Mouse (Mus musculus): Measurements from ENCODE around the gene Mrpl47. TPM values are rescaled to one million over a fixed set of nuclear protein-coding genes. Genes with fewer than 3 reads are reported as not detected.
"Not testable (repeated sequence)": the region's sequence is repeated elsewhere in the genome, so short reads cannot be mapped to it uniquely, and the experiment has no call there.

The Mrpl47 gene
- polyA plus RNA-seq, 1 experiment from 2014 or later = 41.2 TPM

DNA sequence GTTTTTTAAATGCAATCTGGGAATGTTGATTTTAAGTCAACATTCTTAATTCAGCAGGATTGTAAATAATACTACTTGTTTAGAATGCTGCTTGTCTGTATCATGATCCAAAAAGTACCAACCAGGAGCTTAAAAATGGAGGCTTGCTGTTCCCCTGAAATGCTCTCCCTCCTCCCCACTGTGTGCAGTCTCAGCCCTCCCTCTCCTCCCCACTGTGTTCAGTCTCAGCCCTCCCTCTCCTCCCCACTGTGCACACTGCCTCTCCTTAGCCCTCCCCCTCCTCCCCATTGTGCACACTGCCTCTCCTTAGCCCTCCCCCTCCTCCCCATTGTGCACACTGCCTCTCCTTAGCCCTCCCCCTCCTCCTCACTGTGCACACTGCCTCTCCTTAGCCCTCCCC, 8.0 kb upstream of the Mrpl47 start:
- not testable (repeated sequence) for H3K4me2 ChIP-seq; H3K9me3 ChIP-seq (replicated peaks; ENCODE audit: control insufficient read depth, low read length); H3K9ac ChIP-seq (ENCODE audit: low read depth, low read length); H3K27me3 ChIP-seq (ENCODE audit: control insufficient read depth, insufficient read depth, low read length); H3K4me3 ChIP-seq (ENCODE audit: low read depth, low read length); H3K27ac ChIP-seq (ENCODE audit: low read depth, low read length); ATAC-seq (replicated peaks; ENCODE audit: insufficient number of reproducible peaks, low FRiP score, low TSS enrichment); H3K4me1 ChIP-seq (ENCODE audit: control insufficient read depth, insufficient read depth, low read length)
- peaks cover 31% of the 10 kb centered on the region for H3K36me3 ChIP-seq (ENCODE audit: control insufficient read depth, insufficient read depth, low read length)

DNA sequence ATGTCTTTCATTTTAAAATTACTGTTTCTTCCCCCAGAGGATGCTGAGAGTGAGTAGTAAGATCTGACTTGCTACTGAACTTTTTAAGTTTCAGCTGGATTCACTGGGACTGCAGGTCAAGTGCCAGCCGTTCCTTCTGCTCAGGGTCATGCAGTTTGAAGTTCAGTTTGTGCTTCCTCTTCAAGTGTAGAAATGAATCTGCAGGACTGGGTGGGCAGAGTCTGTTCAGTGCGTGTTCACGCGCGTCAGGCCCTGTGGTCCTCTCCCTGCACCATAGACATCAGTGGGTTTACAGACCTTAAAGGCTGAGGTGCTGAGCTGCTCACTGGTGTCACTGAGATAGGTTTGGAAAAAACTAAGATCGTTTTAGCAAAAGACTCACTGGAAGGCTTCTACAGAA, 7.6 kb upstream of the Mrpl47 start:
- 0 out of 2 replicates have a peak, but pooled peaks cover 2% of the 10 kb centered on the region for H3K9me3 ChIP-seq (replicated peaks; ENCODE audit: control insufficient read depth, low read length)
- H3K4me2 ChIP-seq = no peak overlapping the region
- 88% methylated on average over 6 of the region's 6 CpGs for WGBS (ENCODE audit: insufficient replicate concordance)
- H3K9ac ChIP-seq (ENCODE audit: low read depth, low read length) = no peak overlapping the region
- no peaks in the 10 kb centered on the region for H3K27me3 ChIP-seq (ENCODE audit: control insufficient read depth, insufficient read depth, low read length)
- H3K36me3 ChIP-seq (ENCODE audit: control insufficient read depth, insufficient read depth, low read length) = peaks cover 30% of the 10 kb centered on the region
- H3K4me3 ChIP-seq (ENCODE audit: low read depth, low read length) = no peak overlapping the region
- H3K27ac ChIP-seq (ENCODE audit: low read depth, low read length) = no peak overlapping the region
- no peaks in the 10 kb centered on the region for H3K4me1 ChIP-seq (ENCODE audit: control insufficient read depth, insufficient read depth, low read length)
- ATAC-seq (replicated peaks; ENCODE audit: insufficient number of reproducible peaks, low FRiP score, low TSS enrichment) = no peak

DNA sequence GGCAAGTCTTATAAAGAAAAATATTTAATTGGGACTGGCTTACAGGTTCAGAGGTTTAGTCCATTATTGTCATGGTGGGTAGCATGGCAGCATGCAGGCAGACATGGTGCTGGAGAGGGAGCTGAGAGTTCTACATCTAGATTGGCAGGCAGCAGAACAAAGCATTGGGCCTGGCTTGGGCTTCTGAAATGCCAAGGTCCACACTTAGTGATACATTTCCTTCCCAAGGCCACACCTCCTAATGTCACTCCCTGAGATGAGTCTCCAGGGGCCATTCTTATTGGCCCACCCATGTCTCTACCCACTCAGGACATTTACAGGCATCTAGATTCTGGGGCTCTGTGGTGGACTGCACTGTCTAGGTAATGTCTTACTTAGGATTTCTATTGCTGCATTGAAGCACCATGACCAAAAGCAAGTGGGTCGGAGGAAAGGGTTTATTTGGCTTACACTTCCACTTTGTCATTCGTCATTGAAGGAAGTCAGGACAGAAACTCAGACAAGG, 4.9 kb upstream of the Mrpl47 start:
- Histone ChIP-seq H3K4me3 (ENCODE audit: low read depth, low read length) (no peak overlapping the region), H3K4me2 (no peak overlapping the region), H3K27ac (ENCODE audit: low read depth, low read length) (no peak overlapping the region), H3K36me3 (ENCODE audit: control insufficient read depth, insufficient read depth, low read length) (peaks cover 15% of the 10 kb centered on the region), H3K27me3 (ENCODE audit: control insufficient read depth, insufficient read depth, low read length) (no peaks in the 10 kb centered on the region), H3K9me3 (replicated peaks; ENCODE audit: control insufficient read depth, low read length) (0 out of 2 replicates have a peak, but pooled peaks cover 2% of the 10 kb centered on the region), H3K9ac (ENCODE audit: low read depth, low read length) (no peak overlapping the region), H3K4me1 (ENCODE audit: control insufficient read depth, insufficient read depth, low read length) (peaks cover 9% of the 10 kb centered on the region)
- ATAC-seq (replicated peaks; ENCODE audit: insufficient number of reproducible peaks, low FRiP score, low TSS enrichment) = no peak
- 70% methylated on average over 2 of the region's 2 CpGs for WGBS (ENCODE audit: insufficient replicate concordance)

DNA sequence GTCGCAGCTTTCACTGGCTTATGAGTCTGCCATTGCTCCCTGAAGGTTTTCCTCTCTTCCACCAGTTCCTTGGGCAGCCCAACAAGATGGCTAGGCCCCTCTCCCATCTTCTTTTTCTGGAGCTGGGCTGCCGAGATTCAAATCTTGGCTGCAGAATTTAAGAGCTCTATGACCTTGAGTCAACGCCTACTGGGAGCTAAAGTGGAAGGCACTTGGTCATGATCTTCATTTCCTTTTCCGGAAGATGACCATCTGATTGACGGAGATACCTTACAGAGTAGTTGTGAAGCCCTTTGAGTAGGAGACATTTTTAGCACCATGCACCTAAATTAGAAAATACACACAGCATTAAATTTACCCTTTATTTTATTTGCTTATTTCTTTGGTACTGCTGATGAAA, 1.1 kb upstream of the Mrpl47 start:
- Histone ChIP-seq H3K4me2 (peak overlapping the region; percentile 85), H3K9ac (ENCODE audit: low read depth, low read length) (no peak overlapping the region), H3K4me3 (ENCODE audit: low read depth, low read length) (0 out of 2 replicates have a peak overlapping the region, but pooled peaks have one; percentile 18), H3K36me3 (ENCODE audit: control insufficient read depth, insufficient read depth, low read length) (peaks cover under 1% of the 10 kb centered on the region; the same call in 1 of the 2 replicates), H3K9me3 (replicated peaks; ENCODE audit: control insufficient read depth, low read length) (no peaks in the 10 kb centered on the region), H3K27me3 (ENCODE audit: control insufficient read depth, insufficient read depth, low read length) (no peaks in the 10 kb centered on the region), H3K4me1 (ENCODE audit: control insufficient read depth, insufficient read depth, low read length) (peaks cover 9% of the 10 kb centered on the region), H3K27ac (ENCODE audit: low read depth, low read length) (no peak overlapping the region)
- WGBS (ENCODE audit: insufficient replicate concordance) = 84% methylated on average over 5 of the region's 5 CpGs
- no peak for ATAC-seq (replicated peaks; ENCODE audit: insufficient number of reproducible peaks, low FRiP score, low TSS enrichment)

DNA sequence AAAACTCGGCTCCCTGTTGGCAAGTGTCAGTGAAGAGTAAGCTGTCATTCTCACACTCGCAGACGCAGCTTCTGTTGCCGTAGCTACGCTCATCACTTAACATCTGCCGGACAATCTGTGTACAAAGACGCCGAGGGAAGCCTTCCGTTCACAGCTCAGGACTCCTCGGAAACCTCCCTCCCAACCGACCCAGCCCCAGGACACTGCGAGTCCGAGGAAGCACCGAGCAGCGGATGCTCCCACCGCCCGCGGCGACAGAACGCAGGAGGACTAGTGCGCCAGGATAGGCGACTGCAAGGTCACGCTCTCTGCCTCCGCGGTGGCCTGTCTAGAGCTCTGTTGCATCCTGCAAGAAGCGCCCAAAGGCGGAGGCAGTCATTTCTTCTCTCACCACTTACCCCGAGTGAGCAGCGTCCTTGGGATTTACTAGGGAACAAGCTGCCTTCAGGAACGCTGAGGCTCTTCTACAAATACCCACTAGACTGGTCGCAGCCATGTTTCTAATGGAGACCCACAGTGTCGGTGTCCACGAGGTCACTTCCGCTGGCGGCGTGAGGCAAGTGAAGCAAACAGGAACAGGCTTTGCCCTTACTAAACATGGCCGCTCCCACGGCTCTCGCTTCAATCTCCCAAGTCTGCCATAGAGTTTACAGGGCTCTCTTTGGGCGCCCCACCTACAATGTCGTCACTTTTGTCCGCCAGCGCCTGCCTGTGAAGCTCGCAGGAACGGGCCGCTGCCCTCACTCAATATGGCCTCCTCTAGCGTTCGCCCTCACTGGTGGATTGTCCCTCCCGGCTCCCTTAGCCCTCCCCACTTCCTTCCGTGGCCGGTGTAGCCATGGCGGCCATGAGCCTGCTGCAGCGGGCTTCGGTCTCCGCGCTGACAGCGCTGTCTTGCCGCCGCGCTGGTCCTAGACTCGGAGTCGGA, 897 bp downstream of the Mrpl47 start, which contains the start of gene Ndufb5:
TSS of gene Ndufb5 (plus strand) at position 747 of the 928 bp plus-strand sequence.
- Histone ChIP-seq H3K27ac (ENCODE audit: low read depth, low read length) (peak within 1 kb of the TSS; percentile 80), H3K9ac (ENCODE audit: low read depth, low read length) (peak within 1 kb of the TSS; percentile 93), H3K27me3 (ENCODE audit: control insufficient read depth, insufficient read depth, low read length) (no peaks in the 10 kb centered on the region), H3K4me3 (ENCODE audit: low read depth, low read length) (peak within 1 kb of the TSS; percentile 97), H3K4me1 (ENCODE audit: control insufficient read depth, insufficient read depth, low read length) (peaks cover 9% of the 10 kb centered on the region), H3K9me3 (replicated peaks; ENCODE audit: control insufficient read depth, low read length) (no peaks in the 10 kb centered on the region), H3K36me3 (ENCODE audit: control insufficient read depth, insufficient read depth, low read length) (peaks cover 1% of the 10 kb centered on the region), H3K4me2 (peak within 1 kb of the TSS; percentile 85)
- under 1% methylated on average over 62 of the region's 62 CpGs for WGBS (ENCODE audit: insufficient replicate concordance)
- peak; percentile 97 for ATAC-seq (replicated peaks; ENCODE audit: insufficient number of reproducible peaks, low FRiP score, low TSS enrichment)

DNA sequence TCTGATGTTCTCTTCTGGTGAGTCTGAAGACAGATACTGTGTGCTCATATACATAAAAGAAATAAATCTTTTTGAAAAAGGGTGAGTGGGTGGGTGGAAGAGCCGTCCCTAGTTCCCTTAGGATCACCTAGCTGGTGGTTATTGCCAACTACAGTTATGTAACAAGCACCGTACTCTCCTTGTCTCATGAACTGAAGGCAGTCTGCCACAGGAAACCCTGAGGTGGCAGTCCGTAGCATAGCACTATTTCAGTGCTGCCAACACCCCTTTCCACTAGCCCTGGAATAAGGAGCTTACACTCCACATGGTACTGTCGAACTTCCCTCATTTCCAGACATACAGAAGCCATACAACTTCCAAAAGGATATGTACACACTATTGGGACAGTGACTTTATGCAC, 9.5 kb downstream of the Mrpl47 start:
- no peaks in the 10 kb centered on the region for H3K4me1 ChIP-seq (ENCODE audit: control insufficient read depth, insufficient read depth, low read length)
- no peaks in the 10 kb centered on the region for H3K27me3 ChIP-seq (ENCODE audit: control insufficient read depth, insufficient read depth, low read length)
- H3K4me3 ChIP-seq (ENCODE audit: low read depth, low read length) = no peak overlapping the region
- H3K27ac ChIP-seq (ENCODE audit: low read depth, low read length) = no peak overlapping the region
- 88% methylated on average over 4 of the region's 4 CpGs for WGBS (ENCODE audit: insufficient replicate concordance)
- H3K4me2 ChIP-seq = no peak overlapping the region
- peaks cover 55% of the 10 kb centered on the region for H3K36me3 ChIP-seq (ENCODE audit: control insufficient read depth, insufficient read depth, low read length)
- no peak for ATAC-seq (replicated peaks; ENCODE audit: insufficient number of reproducible peaks, low FRiP score, low TSS enrichment)
- no peak overlapping the region for H3K9ac ChIP-seq (ENCODE audit: low read depth, low read length)
- H3K9me3 ChIP-seq (replicated peaks; ENCODE audit: control insufficient read depth, low read length) = 0 out of 2 replicates have a peak, but pooled peaks cover 2% of the 10 kb centered on the region

DNA sequence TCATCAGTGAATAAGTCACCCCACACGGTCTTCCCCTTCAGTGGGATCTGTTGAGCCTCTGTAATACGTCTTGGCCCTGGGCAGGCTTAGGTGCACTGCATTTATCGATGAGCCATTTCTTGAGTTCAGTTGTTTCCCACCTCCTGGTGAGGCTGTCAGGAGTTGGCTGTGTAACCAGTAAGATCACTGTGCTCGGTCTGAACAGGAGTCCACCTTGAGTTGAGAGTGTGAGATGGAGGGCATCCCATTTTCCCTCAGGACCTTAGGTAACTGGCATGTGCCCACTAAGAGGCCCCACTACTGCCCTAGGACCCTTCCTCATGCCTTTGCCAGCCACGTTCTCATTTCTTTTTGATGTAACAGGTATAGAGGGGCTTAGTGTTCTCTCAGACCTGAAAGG, 11.5 kb downstream of the Mrpl47 start:
- Histone ChIP-seq H3K27me3 (ENCODE audit: control insufficient read depth, insufficient read depth, low read length) (no peaks in the 10 kb centered on the region), H3K4me1 (ENCODE audit: control insufficient read depth, insufficient read depth, low read length) (no peaks in the 10 kb centered on the region), H3K27ac (ENCODE audit: low read depth, low read length) (no peak overlapping the region), H3K36me3 (ENCODE audit: control insufficient read depth, insufficient read depth, low read length) (peaks cover 55% of the 10 kb centered on the region), H3K9me3 (replicated peaks; ENCODE audit: control insufficient read depth, low read length) (0 out of 2 replicates have a peak, but pooled peaks cover 2% of the 10 kb centered on the region), H3K4me2 (no peak overlapping the region), H3K4me3 (ENCODE audit: low read depth, low read length) (no peak overlapping the region), H3K9ac (ENCODE audit: low read depth, low read length) (no peak overlapping the region)
- ATAC-seq (replicated peaks; ENCODE audit: insufficient number of reproducible peaks, low FRiP score, low TSS enrichment) = no peak
- WGBS (ENCODE audit: insufficient replicate concordance) = 85% methylated on average over 5 of the region's 5 CpGs

DNA sequence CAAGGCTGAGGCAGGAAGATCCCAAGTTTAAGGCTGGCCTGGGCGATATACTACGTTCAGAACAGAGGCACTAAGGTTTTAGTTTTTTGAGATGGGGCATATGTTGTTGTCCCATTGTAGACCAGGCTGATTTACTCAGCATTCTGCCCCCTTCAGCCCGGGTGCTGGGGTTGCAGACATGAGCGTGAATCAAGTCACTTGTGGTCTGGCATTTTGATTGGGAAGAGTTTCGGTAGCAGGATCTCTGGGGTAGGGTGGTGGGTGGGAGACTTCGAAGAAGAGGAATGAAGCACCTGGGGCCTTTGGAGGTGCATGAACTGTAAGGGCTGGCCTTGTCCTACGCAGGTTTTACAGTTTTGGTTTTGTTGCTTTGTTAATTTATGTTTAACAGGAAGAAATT, 13.2 kb downstream of the Mrpl47 start:
- Histone ChIP-seq H3K4me1 (ENCODE audit: control insufficient read depth, insufficient read depth, low read length) (no peaks in the 10 kb centered on the region), H3K9me3 (replicated peaks; ENCODE audit: control insufficient read depth, low read length) (0 out of 2 replicates have a peak, but pooled peaks cover 2% of the 10 kb centered on the region), H3K27ac (ENCODE audit: low read depth, low read length) (no peak overlapping the region), H3K9ac (ENCODE audit: low read depth, low read length) (no peak overlapping the region), H3K36me3 (ENCODE audit: control insufficient read depth, insufficient read depth, low read length) (peaks cover 52% of the 10 kb centered on the region), H3K27me3 (ENCODE audit: control insufficient read depth, insufficient read depth, low read length) (no peaks in the 10 kb centered on the region), H3K4me3 (ENCODE audit: low read depth, low read length) (no peak overlapping the region), H3K4me2 (no peak overlapping the region)
- ATAC-seq (replicated peaks; ENCODE audit: insufficient number of reproducible peaks, low FRiP score, low TSS enrichment) = no peak
- WGBS (ENCODE audit: insufficient replicate concordance) = 91% methylated on average over 7 of the region's 7 CpGs

All from heart, embryonic 11.5 days (tissue).